Mouse (Mus musculus) embryonic facial prominence, embryonic 12.5 days (tissue): ENCODE data around the gene Gm867. TPM values are rescaled to one million over a fixed set of nuclear protein-coding genes. Genes with fewer than 3 reads are reported as not detected.

ENCODE experiments used
- ATAC-seq: fragments of 200-750 bp; cut with Nextera tagmentation; 2 replicates; pipeline ENCODE4 v1.8.0; 2017; ENCODE audit not compliant: insufficient number of reproducible peaks, insufficient read depth, low FRiP score, low TSS enrichment
- H3K27ac ChIP-seq: fragments of 300-500 bp; sonication (generic); 2 replicates; pipeline ENCODE4 v1.5.1; 2016; ENCODE audit warnings: mild to moderate bottlenecking
- H3K27me3 ChIP-seq: fragments of 300-500 bp; sonication (generic); 2 replicates; pipeline ENCODE4 v1.6.1; 2016; ENCODE audit warnings: mild to moderate bottlenecking, moderate library complexity
- H3K36me3 ChIP-seq: fragments of 300-500 bp; sonication (generic); 2 replicates; pipeline ENCODE4 v1.6.1; 2016; ENCODE audit warnings: mild to moderate bottlenecking
- H3K4me1 ChIP-seq: fragments of 300-500 bp; sonication (generic); 2 replicates; pipeline ENCODE4 v1.6.1; 2016
- H3K4me2 ChIP-seq: fragments of 300-500 bp; sonication (generic); replicated peaks from 2 replicates; pipeline ENCODE4 v1.6.1; 2016; ENCODE audit warnings: mild to moderate bottlenecking, moderate library complexity
- H3K4me3 ChIP-seq: fragments of 300-500 bp; sonication (generic); 2 replicates; pipeline ENCODE4 v1.5.1; 2016; ENCODE audit warnings: mild to moderate bottlenecking
- H3K9ac ChIP-seq: fragments of 300-500 bp; sonication (generic); 2 replicates; pipeline ENCODE4 v1.6.1; 2016; ENCODE audit warnings: mild to moderate bottlenecking, moderate library complexity
- H3K9me3 ChIP-seq: fragments of 300-500 bp; sonication (generic); 2 replicates; pipeline ENCODE4 v1.6.1; 2016; ENCODE audit warnings: mild to moderate bottlenecking, moderate library complexity
- WGBS: fragments of 180-500 bp; shearing (Covaris S2); methylation state at CpG from one replicate; pipeline ENCODE4 v1.1.7; 2016; 5-methylcytosine and 5-hydroxymethylcytosine counted together
- polyA plus RNA-seq: library from polyadenylated mRNA; unstranded; fragments of >200 nt; fragmentation: Nextera tagmentation; extraction: Ambion mirVana; gene quantifications from 2 replicates; pipeline ENCODE4 v1.2.1, GENCODE M21; 2016

Gene Gm867
- polyA plus RNA-seq, result 0.31 and 0.37 TPM in 2 replicates

DNA sequence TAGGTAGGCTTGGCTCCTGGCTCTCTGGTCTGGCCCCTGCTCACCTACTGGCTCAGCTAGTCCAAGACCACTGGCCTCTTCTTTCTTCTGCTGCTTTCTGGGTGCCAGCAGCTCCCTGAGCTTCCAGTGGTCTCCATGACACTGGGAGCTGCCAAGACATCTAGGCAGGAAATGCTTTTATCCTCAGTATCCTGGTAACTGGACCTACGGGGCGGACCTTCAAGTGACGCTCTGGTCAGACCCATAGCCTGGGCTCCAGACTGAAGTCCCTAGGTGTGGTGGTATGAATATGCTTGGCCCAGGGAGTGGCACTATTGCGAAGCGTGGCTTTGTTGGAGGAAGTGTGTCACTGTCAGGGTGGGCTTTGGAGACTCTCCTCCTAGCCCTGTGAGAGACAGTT lies at the start of gene Gm867:
Gene Gm867 (minus strand): TSS at position 153 of the 400 bp plus-strand sequence.
- no peak within 1 kb of the TSS for H3K4me2 ChIP-seq
- H3K9ac ChIP-seq, result no peak within 1 kb of the TSS
- H3K27ac ChIP-seq, result no peak within 1 kb of the TSS
- H3K4me1 ChIP-seq, result peaks cover 6% of the 10 kb centered on the region; the same call in 1 of the 2 replicates
- no peaks in the 10 kb centered on the region for H3K36me3 ChIP-seq
- 74% methylated on average over 5 of the region's 5 CpGs for WGBS
- no peak for ATAC-seq
- no peak within 1 kb of the TSS for H3K4me3 ChIP-seq
- peaks cover 22% of the 10 kb centered on the region for H3K27me3 ChIP-seq
- H3K9me3 ChIP-seq, result no peaks in the 10 kb centered on the region

GRCm38 (mm10) chr10:75979432-75979831 lies 39.0 kb upstream of the Gm867 start:
- no peak overlapping the region for H3K27ac ChIP-seq
- no peaks in the 10 kb centered on the region for H3K36me3 ChIP-seq
- no peaks in the 10 kb centered on the region for H3K4me1 ChIP-seq
- H3K27me3 ChIP-seq, result no peaks in the 10 kb centered on the region
- H3K4me2 ChIP-seq, result no peak overlapping the region
- no peak for ATAC-seq
- H3K9me3 ChIP-seq, result no peaks in the 10 kb centered on the region
- no peak overlapping the region for H3K4me3 ChIP-seq
- H3K9ac ChIP-seq, result no peak overlapping the region
- 90% methylated on average over 3 of the region's 3 CpGs for WGBS

DNA sequence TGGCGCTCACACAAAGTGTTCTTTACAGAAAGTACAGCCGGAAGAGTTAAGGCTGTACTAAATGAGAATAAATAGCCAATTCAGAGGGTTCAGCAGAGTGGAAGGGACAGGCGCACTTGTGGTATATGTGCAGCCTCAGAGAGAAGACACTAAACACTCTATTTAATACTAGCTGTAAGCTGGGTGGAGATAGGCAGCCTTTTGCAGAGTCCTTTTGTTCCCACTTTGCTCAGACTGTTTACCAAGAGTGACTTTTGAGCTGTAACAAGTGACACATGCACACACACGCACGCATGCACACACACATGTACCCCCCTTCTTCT lies 38.3 kb upstream of the Gm867 start:
- H3K9me3 ChIP-seq, result no peaks in the 10 kb centered on the region
- no peak overlapping the region for H3K4me3 ChIP-seq
- H3K4me2 ChIP-seq, result no peak overlapping the region
- H3K4me1 ChIP-seq, result no peaks in the 10 kb centered on the region
- 88% methylated on average over 5 of the region's 5 CpGs for WGBS
- no peak overlapping the region for H3K9ac ChIP-seq
- no peak for ATAC-seq
- no peak overlapping the region for H3K27ac ChIP-seq
- no peaks in the 10 kb centered on the region for H3K27me3 ChIP-seq
- H3K36me3 ChIP-seq, result no peaks in the 10 kb centered on the region

- H3K27me3 ChIP-seq, result no peaks in the 10 kb centered on the region
- H3K4me1 ChIP-seq, result no peaks in the 10 kb centered on the region
- H3K36me3 ChIP-seq, result no peaks in the 10 kb centered on the region
- no peak overlapping the region for H3K4me2 ChIP-seq
- no peak overlapping the region for H3K4me3 ChIP-seq
- H3K9ac ChIP-seq, result no peak overlapping the region
- WGBS, result 51% methylated on average over 10 of the region's 10 CpGs
- ATAC-seq, result no peak
- no peaks in the 10 kb centered on the region for H3K9me3 ChIP-seq
- H3K27ac ChIP-seq, result no peak overlapping the region
Measured at GRCm38 (mm10) chr10:75978119-75978834, 37.8 kb upstream of the Gm867 start.

GRCm38 (mm10) chr10:75975216-75975615 lies 34.7 kb upstream of the Gm867 start:
- H3K27me3 ChIP-seq, result no peaks in the 10 kb centered on the region
- no peak overlapping the region for H3K27ac ChIP-seq
- no peaks in the 10 kb centered on the region for H3K9me3 ChIP-seq
- no peak overlapping the region for H3K9ac ChIP-seq
- 67% methylated on average over 5 of the region's 5 CpGs for WGBS
- H3K36me3 ChIP-seq, result no peaks in the 10 kb centered on the region
- no peaks in the 10 kb centered on the region for H3K4me1 ChIP-seq
- H3K4me3 ChIP-seq, result no peak overlapping the region
- no peak overlapping the region for H3K4me2 ChIP-seq
- no peak for ATAC-seq

- H3K9ac ChIP-seq, result no peak overlapping the region
- no peaks in the 10 kb centered on the region for H3K9me3 ChIP-seq
- no peak overlapping the region for H3K27ac ChIP-seq
- H3K27me3 ChIP-seq, result no peaks in the 10 kb centered on the region
- H3K4me1 ChIP-seq, result no peaks in the 10 kb centered on the region
- H3K36me3 ChIP-seq, result no peaks in the 10 kb centered on the region
- 94% methylated on average over 10 of the region's 10 CpGs for WGBS
- no peak overlapping the region for H3K4me3 ChIP-seq
- H3K4me2 ChIP-seq, result no peak overlapping the region
- ATAC-seq, result no peak
Measured at GRCm38 (mm10) chr10:75973846-75974245, 33.4 kb upstream of the Gm867 start.

- ATAC-seq, result no peak
- no peaks in the 10 kb centered on the region for H3K9me3 ChIP-seq
- H3K4me1 ChIP-seq, result peaks cover 15% of the 10 kb centered on the region
- WGBS, result 30% methylated on average over 20 of the region's 20 CpGs
- peak within 1 kb of the TSS; percentile 10; the same call in 1 of the 2 replicates for H3K4me3 ChIP-seq
- peaks cover 15% of the 10 kb centered on the region; the same call in 1 of the 2 replicates for H3K27me3 ChIP-seq
- no peak within 1 kb of the TSS for H3K27ac ChIP-seq
- H3K9ac ChIP-seq, result no peak within 1 kb of the TSS
- H3K4me2 ChIP-seq, result peak within 1 kb of the TSS; percentile 39
- H3K36me3 ChIP-seq, result no peaks in the 10 kb centered on the region
Measured at GRCm38 (mm10) chr10:75954381-75954811, 13.9 kb upstream of the Gm867 start, which contains the start of gene Gm5134. Gene Gm5134, plus strand, starts transcription at chr10:75954514.

DNA sequence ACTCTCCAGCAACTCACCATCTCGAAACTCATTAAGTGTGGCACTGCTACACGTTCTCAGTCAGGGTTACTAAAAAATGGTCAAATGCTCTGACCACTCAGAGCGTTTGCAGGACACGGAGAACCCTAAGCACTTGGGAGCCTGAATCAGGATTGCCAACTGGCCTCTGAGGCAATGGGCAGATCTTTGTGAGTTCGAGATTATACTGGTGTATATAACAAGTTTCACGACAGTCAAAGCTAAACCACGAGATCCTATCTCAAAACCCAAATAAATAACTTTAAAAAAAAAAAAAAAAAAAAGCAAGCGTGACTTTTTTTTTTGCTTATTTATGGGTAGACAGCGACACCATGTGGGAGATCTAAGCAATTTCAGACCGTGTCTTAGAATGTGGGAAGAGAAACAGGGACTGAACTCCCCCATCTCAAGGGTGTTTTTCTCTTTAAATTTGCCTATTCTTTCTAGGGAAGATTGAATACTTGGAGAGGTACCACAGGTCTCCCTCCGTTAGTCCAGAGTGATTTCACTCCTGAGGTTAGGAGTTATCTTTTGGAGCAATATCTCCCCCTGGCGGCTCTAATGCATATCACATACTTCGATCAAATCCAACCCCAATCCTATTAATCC lies 11.1 kb upstream of the Gm867 start:
- Histone ChIP-seq H3K9ac (peak overlapping the region; percentile 43), H3K9me3 (no peaks in the 10 kb centered on the region), H3K36me3 (no peaks in the 10 kb centered on the region), H3K4me3 (peak overlapping the region; percentile 40), H3K27ac (no peak overlapping the region), H3K4me2 (peak overlapping the region; percentile 85), H3K4me1 (peaks cover 15% of the 10 kb centered on the region), H3K27me3 (peaks cover 15% of the 10 kb centered on the region; the same call in 1 of the 2 replicates)
- ATAC-seq, result no peak
- 4% methylated on average over 13 of the region's 13 CpGs for WGBS

DNA sequence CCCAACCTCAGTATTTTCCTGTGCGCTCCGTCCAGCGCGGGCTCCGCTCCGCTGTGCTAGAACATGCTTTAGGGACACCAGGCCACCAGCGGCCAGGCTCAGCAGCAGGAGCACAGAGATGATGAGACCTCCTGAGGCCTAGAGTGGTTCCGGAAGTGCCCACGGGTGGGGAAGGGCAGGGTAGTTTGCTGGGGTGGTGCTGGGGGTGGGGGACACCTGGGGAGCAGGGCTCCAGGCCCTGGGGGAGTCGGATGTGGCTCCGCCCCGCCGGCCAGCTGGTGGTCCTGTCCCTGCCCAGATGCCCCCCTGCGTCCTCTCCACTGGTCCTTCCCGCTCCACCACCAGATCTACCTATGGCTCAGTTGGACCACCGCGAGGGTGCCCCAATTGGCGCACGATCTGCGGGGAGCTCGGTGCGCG lies 10.3 kb upstream of the Gm867 start:
- Histone ChIP-seq H3K9me3 (no peaks in the 10 kb centered on the region), H3K27ac (no peak overlapping the region), H3K36me3 (no peaks in the 10 kb centered on the region), H3K9ac (peak overlapping the region; percentile 43), H3K4me3 (peak overlapping the region; percentile 40), H3K4me2 (peak overlapping the region; percentile 85), H3K27me3 (peaks cover 15% of the 10 kb centered on the region; the same call in 1 of the 2 replicates), H3K4me1 (peaks cover 15% of the 10 kb centered on the region)
- peak; percentile 36; the same call in 1 of the 2 replicates for ATAC-seq
- WGBS, result 2% methylated on average over 20 of the region's 23 CpGs

DNA sequence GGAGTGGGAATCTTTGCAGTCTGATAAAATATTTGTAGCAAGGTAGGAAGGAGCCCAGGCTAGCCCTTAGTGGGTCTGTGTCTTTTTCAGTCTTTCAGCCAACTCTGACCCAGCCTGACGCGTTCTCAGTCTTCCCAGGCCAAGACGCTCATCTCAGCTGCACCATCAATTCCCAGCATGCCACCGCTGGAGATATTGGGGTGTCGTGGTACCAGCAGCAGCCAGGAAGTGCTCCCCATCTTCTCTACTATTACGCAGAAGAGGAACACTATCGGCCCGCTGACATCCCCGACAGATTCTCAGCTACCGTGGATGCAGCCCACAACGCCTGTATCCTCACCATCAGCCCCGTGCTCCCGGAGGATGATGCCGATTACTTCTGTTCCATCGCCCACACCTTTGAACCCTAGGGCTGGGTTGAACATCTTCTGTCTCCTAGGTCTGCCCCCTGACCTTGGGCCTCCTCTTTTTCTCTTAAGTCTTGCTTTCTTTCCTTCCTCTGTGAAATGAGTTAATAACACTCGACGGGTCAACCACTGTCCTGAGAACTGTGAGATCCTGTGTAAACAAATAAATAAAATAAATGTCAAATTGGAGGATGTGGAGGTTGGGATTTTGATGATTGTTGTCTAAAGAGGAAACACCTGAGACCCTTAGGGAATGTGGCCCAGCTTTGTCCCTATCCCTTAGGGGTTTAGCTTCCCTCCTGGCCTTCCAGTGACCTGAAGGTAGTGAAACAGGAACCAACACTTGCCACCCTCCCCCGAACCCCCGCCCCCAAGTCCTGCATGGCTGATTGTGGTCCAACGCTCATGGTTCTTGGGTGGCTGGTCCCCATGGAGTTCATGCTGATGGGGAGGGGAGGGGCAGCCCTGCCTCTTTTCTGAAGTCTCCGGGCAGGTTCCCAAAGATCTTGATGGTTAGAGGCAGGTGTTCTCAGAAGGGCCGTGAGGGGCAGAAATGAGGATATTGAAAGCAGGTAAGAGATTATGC lies 8.9 kb upstream of the Gm867 start:
- WGBS, result 78% methylated on average over 22 of the region's 22 CpGs
- no peak for ATAC-seq
- H3K36me3 ChIP-seq, result no peaks in the 10 kb centered on the region

GRCm38 (mm10) chr10:75948079-75948478 lies 7.6 kb upstream of the Gm867 start:
- WGBS, result 75% methylated on average over 5 of the region's 5 CpGs
- no peaks in the 10 kb centered on the region for H3K36me3 ChIP-seq
- H3K9me3 ChIP-seq, result no peaks in the 10 kb centered on the region
- H3K4me2 ChIP-seq, result no peak overlapping the region
- peaks cover 10% of the 10 kb centered on the region; the same call in 1 of the 2 replicates for H3K27me3 ChIP-seq
- H3K4me3 ChIP-seq, result no peak overlapping the region
- ATAC-seq, result no peak
- H3K4me1 ChIP-seq, result peaks cover 15% of the 10 kb centered on the region
- H3K27ac ChIP-seq, result no peak overlapping the region
- H3K9ac ChIP-seq, result no peak overlapping the region

More for the DNA sequence above, 8.9 kb upstream of the Gm867 start:
- peaks cover 15% of the 10 kb centered on the region for H3K4me1 ChIP-seq
- no peak overlapping the region for H3K9ac ChIP-seq
- H3K4me3 ChIP-seq, result no peak overlapping the region
- no peak overlapping the region for H3K4me2 ChIP-seq
- peaks cover 15% of the 10 kb centered on the region; the same call in 1 of the 2 replicates for H3K27me3 ChIP-seq
- no peaks in the 10 kb centered on the region for H3K9me3 ChIP-seq
- no peak overlapping the region for H3K27ac ChIP-seq
